In the genomic region with DNA sequence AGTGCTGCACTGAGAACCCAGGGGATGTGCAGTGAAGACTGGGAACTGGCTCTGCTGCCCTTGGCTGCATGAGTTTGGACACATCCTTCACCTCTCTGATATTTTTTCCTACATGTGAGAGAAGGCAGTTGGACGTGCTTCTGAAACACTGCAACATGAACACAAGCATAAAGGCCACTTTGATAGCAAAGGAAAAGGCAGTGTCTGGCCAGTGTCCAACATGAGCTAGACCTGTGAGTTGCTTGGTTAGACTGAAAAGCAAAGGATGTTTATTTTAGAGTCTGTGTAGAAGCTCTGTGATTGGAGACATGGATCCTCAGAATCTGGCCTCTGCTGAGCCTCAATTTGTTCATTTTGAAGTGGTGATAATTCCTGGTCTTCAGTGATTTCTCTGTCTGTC, we compare ENCODE assay signal across 15 mouse cellular contexts.
"Had no signal": no experiment of that assay in that cellular context is flagged by ENCODE, and none has a peak within 500 bp of the region (broad histone marks: within the 10 kb centered on the region; RNA-seq: fewer than 3 reads in every experiment).

No protein-coding gene starts in this region.

- H3K27me3 ChIP-seq: limb, embryonic 13.5 days; neural tube, embryonic 15.5 days had no signal

- H3K4me1 ChIP-seq: limb, embryonic 13.5 days; midbrain, embryonic 10.5 days; neural tube, embryonic 15.5 days had no signal

- H3K4me2 ChIP-seq: limb, embryonic 13.5 days; neural tube, embryonic 15.5 days had no signal

- H3K27ac ChIP-seq: limb, embryonic 13.5 days; liver, embryonic 14.5 days; midbrain, embryonic 10.5 days; neural tube, embryonic 15.5 days had no signal

- ATAC-seq: lung, postnatal 0 days had no signal

- H3K4me3 ChIP-seq: limb, embryonic 13.5 days; midbrain, embryonic 10.5 days; myocyte; neural tube, embryonic 15.5 days had no signal

- H3K36me3 ChIP-seq: limb, embryonic 13.5 days; midbrain, embryonic 10.5 days; neural tube, embryonic 15.5 days had no signal

- H3K9me3 ChIP-seq: limb, embryonic 13.5 days; midbrain, embryonic 10.5 days; neural tube, embryonic 15.5 days had no signal

- DNase-seq: kidney, postnatal 10 days; layer of hippocampus, postnatal 36 days; left cerebral cortex, postnatal 4 days; lung, adult 18-20 months; lung, postnatal 36 days; midbrain, embryonic 14.5 days; right cerebral cortex, adult 18-20 months; right cerebral cortex, postnatal 25 days; thymus, postnatal 36 days had no signal

- H3K9ac ChIP-seq: limb, embryonic 13.5 days; liver, embryonic 14.5 days; neural tube, embryonic 15.5 days had no signal
